Mouse (Mus musculus) olfactory bulb, adult 2 months (tissue): ENCODE measurements at regions not wholly inside any gene's neighbourhood (a gene's known extent, or its start where the extent isn't known, plus 50 kb on each side); places are given as distances from the start of the nearest gene placed in this dataset.

Experiments
- CTCF ChIP-seq: fragments of 200-500 bp; IDR thresholded peaks from 2 replicates; pipeline ENCODE4 v1.5.1; 2012; ENCODE audit warnings: low read depth, mild to moderate bottlenecking, low read length, moderate library complexity; ENCODE audit not compliant: insufficient read depth
- POLR2A ChIP-seq: fragments of 200-500 bp; IDR thresholded peaks from 2 replicates; pipeline ENCODE4 v1.6.1; 2012; ENCODE audit warnings: mild to moderate bottlenecking, low read depth, low read length, moderate library complexity; ENCODE audit not compliant: insufficient read depth

- TF ChIP-seq CTCF = no peak
- TF ChIP-seq POLR2A = no peak
Observed at GRCm38 (mm10) chr6:84333666-84334179, 260.0 kb downstream of the Cyp26b1 start.
